Mouse (Mus musculus) B cell, adult (primary cell): ENCODE data around the gene Atf7ip2. TPM values are rescaled to one million over a fixed set of nuclear protein-coding genes. Genes with fewer than 3 reads are reported as not detected.

Experiments
- total RNA-seq: library from RNA; stranded (reverse); gene quantifications from 4 replicates; pipeline ENCODE4 v1.2.4, GENCODE M21; 2023; ENCODE audit not compliant: inconsistent age

The Atf7ip2 gene
- total RNA-seq, result not detected in 4 replicates

GRCm38 (mm10) chr16:10192679-10193506 is at the start of gene Atf7ip2:
TSS of gene Atf7ip2 (plus strand) at chr16:10192712.

DNA sequence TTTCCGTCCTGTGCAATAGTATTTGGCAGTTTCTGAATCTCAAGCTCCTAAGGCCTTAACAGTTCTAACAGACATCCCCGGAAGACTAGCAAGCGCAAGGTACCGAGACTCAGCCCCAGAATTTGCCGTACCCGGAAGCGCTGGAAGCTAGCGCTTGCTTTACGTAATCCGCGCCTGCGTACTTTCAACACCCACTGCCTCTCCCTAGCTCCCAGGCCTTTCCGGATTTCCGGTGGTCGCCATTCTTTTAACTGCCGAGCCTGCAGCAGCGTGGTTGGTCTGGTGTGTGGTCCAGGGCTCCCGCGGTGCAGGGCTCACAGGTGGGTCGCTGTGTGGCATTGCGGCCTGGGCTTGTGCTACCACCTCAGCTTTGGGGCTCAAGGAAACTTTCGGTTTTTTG is 22.5 kb upstream of the Atf7ip2 start, which contains the start of gene Rpl39l:
Rpl39l (plus strand) TSS at position 222 of the 400 bp plus-strand sequence.

Other genes starting within 250 kb of the Atf7ip2 start
- gene Grin2a, start 197.2 kb upstream of the Atf7ip2 start, total RNA-seq, result not detected in 4 replicates
- gene Rpl39l, start 22.5 kb upstream of the Atf7ip2 start, total RNA-seq, result not detected in 4 replicates
- gene Emp2, start 121.3 kb downstream of the Atf7ip2 start, total RNA-seq, result 0.13 TPM in 1 of 4 replicates, not detected in the others
- not detected in 4 replicates for gene Tekt5, start 202.8 kb downstream of the Atf7ip2 start, total RNA-seq
- 56.1 to 61.3 TPM (median 60.7 TPM) in 4 replicates for gene Nubp1, start 219.2 kb downstream of the Atf7ip2 start, total RNA-seq